Mouse (Mus musculus) heart, embryonic 16.5 days (tissue): ENCODE data around the gene Cdcp2. TPM values are rescaled to one million over a fixed set of nuclear protein-coding genes. Genes with fewer than 3 reads are reported as not detected.

Experiments used
- ATAC-seq: fragments of 200-750 bp; cut with Nextera tagmentation; replicated peaks from 2 replicates; pipeline ENCODE4 v1.8.0; 2017; ENCODE audit warnings: moderate number of reproducible peaks; ENCODE audit not compliant: insufficient read depth, low FRiP score; ENCODE audit errors: extremely low read depth
- H3K27ac ChIP-seq: fragments of 300-500 bp; sonication (generic); 2 replicates; pipeline ENCODE4 v1.5.1; 2014; ENCODE audit warnings: mild to moderate bottlenecking, low read length, control low read depth, moderate library complexity
- H3K27me3 ChIP-seq: fragments of 300-500 bp; sonication (generic); 2 replicates; pipeline ENCODE4 v1.6.1; 2014; ENCODE audit warnings: low read length, mixed read lengths; ENCODE audit not compliant: control insufficient read depth, insufficient read depth
- H3K36me3 ChIP-seq: fragments of 300-500 bp; sonication (generic); 2 replicates; pipeline ENCODE4 v1.6.1; 2014; ENCODE audit not compliant: control insufficient read depth, insufficient read depth
- H3K4me1 ChIP-seq: fragments of 300-500 bp; sonication (generic); 2 replicates; pipeline ENCODE4 v1.6.1; 2014; ENCODE audit warnings: low read length, mixed read lengths; ENCODE audit not compliant: control insufficient read depth, insufficient read depth
- H3K4me2 ChIP-seq: fragments of 300-500 bp; sonication (generic); 2 replicates; pipeline ENCODE4 v1.6.1; 2014; ENCODE audit warnings: low read depth, mild to moderate bottlenecking, control low read depth, low read length
- H3K4me3 ChIP-seq: fragments of 300-500 bp; sonication (generic); 2 replicates; pipeline ENCODE4 v1.5.1; 2014; ENCODE audit warnings: mild to moderate bottlenecking, control low read depth, low read length
- H3K9ac ChIP-seq: fragments of 300-500 bp; sonication (generic); 2 replicates; pipeline ENCODE4 v1.6.1; 2014; ENCODE audit warnings: low read length, control low read depth
- H3K9me3 ChIP-seq: fragments of 300-500 bp; sonication (generic); replicated peaks from 2 replicates; pipeline ENCODE4 v1.6.1; 2016; ENCODE audit warnings: low read length; ENCODE audit not compliant: control insufficient read depth
- WGBS: fragments of 180-500 bp; shearing (Covaris S2); extraction: QIAGEN DNeasy Blood & Tissue Kit; methylation state at CpG from one replicate; pipeline ENCODE4 v1.1.7; 2014; 5-methylcytosine and 5-hydroxymethylcytosine counted together
- polyA plus RNA-seq: library from polyadenylated mRNA; unstranded; fragments of >200 nt; fragmentation: Nextera tagmentation; extraction: Ambion mirVana; gene quantifications from 2 replicates; pipeline ENCODE4 v1.2.1, GENCODE M21; 2015

The Cdcp2 gene
- polyA plus RNA-seq, 1 experiment from 2014 or later, result not detected

DNA sequence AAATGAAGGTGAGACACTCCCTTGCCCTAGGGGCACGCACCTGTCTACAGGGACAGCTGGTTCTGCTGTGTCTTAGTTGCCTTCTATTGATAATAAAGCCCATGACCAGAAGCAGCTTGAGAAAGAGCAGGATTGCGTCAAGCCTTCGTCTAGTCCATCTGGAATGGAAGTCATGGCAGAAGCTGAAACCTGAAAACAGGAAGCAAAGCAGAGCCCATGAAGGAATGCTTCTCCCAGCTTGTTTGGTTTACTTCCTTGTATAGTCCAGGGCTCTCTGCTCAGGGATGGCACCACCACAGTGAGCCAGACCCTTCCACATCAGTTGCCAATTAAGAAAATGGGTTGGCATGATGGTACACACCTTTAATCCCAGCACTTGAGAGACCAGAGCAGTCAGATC, 14.5 kb upstream of the Cdcp2 start:
- ATAC-seq, result no peak
- WGBS, result 86% methylated on average over 3 of the region's 3 CpGs
- Histone ChIP-seq H3K36me3 (no peaks in the 10 kb centered on the region), H3K27ac (no peak overlapping the region), H3K4me1 (no peaks in the 10 kb centered on the region), H3K27me3 (no peaks in the 10 kb centered on the region), H3K9ac (no peak overlapping the region), H3K4me3 (no peak overlapping the region), H3K9me3 (no peaks in the 10 kb centered on the region), H3K4me2 (no peak overlapping the region)

DNA sequence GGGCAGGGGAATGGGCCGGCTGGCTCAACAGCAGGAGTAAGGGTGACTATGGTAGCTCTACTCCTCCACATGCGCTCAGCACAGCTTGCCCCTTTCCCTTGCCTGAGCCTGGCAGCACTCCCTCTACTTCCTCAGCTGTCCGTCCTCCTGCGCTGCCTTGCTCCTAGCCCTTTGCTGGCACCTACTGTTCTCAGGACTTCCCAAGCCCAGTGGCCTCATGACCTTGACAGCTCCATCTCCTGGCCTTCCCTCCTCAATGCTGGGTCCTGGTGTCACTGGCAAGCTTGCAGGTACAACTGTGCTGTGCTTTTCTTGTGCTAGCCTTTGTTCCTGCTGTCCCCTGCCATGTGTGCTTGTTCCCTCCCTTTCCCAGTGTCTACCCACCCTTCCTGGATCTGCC, 13.6 kb upstream of the Cdcp2 start:
- no peak for ATAC-seq
- no peaks in the 10 kb centered on the region for H3K27me3 ChIP-seq
- H3K36me3 ChIP-seq, result no peaks in the 10 kb centered on the region
- H3K4me2 ChIP-seq, result no peak overlapping the region
- H3K4me3 ChIP-seq, result no peak overlapping the region
- whole genome bisulfite sequencing, result 80% methylated on average over 4 of the region's 4 CpGs
- no peaks in the 10 kb centered on the region for H3K9me3 ChIP-seq
- no peaks in the 10 kb centered on the region for H3K4me1 ChIP-seq
- H3K9ac ChIP-seq, result no peak overlapping the region
- H3K27ac ChIP-seq, result no peak overlapping the region

DNA sequence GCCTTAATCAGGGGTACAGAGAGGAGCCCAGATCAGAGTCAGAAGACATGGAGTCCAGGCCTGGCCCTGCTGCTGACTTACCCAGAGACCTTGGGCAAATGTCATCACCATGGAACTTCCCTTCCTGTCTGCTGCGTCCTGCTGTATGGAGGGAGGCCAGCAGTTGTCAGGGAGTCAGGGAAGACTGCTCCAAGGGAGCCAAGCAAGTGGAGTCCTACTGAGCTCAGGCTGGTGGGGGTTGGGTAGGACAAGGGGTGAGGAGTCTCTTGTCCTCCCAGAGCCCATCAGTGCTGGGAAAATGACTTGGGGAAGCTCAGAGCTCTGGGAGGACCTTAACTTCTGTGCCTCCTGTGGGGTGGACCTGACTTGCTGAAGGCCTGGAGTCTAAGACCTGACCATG, 12.3 kb upstream of the Cdcp2 start:
- Histone ChIP-seq H3K27me3 (no peaks in the 10 kb centered on the region), H3K27ac (no peak overlapping the region), H3K36me3 (no peaks in the 10 kb centered on the region), H3K4me2 (no peak overlapping the region), H3K4me3 (no peak overlapping the region), H3K9me3 (no peaks in the 10 kb centered on the region), H3K4me1 (no peaks in the 10 kb centered on the region), H3K9ac (no peak overlapping the region)
- 24% methylated on average over 1 of the region's 1 CpGs for WGBS
- ATAC-seq, result no peak

DNA sequence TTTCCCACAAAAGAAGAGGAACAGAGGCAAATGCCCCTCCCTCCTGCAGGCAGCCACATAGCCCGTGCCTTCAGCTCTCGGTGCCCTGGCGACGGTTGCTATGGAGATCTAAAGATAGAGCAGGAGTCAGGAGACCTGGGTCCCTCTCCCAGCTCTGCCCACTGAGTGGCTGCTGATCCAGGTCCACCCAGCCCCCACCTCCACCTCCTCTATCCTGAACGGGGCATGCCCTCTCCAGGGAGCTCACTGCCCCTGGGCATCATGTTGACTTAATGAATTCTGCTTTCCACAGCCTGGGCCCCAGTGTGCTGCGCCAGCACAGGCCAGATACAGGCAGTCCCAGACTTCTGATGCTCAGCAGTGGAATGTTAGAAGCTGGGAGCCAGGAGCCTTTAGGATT, 11.8 kb upstream of the Cdcp2 start:
- Histone ChIP-seq H3K4me1 (no peaks in the 10 kb centered on the region), H3K4me2 (no peak overlapping the region), H3K27me3 (no peaks in the 10 kb centered on the region), H3K4me3 (no peak overlapping the region), H3K36me3 (no peaks in the 10 kb centered on the region), H3K9ac (no peak overlapping the region), H3K9me3 (no peaks in the 10 kb centered on the region), H3K27ac (no peak overlapping the region)
- 23% methylated on average over 6 of the region's 6 CpGs for WGBS
- peak; percentile 72 for ATAC-seq

DNA sequence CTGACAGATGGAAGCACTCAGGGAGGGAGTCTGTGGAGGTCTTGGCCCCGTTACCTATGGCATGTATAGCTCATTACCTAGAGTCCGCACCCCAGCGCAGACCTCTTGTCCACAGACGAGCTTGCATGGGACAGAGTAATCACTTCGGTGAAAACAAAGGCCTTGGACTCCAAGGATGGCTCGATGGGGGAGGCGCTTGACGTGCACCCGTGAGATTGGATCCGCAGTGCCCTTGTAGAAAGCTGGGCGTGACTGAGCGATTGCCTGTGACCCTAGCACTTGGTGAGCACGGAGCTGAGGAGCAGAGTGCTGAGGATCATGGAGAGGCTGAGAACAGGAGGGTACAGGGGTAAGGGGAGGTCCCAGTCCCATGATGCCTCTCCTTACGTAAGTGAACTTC, 5.0 kb upstream of the Cdcp2 start:
- ATAC-seq, result no peak
- Histone ChIP-seq H3K27me3 (no peaks in the 10 kb centered on the region), H3K9ac (no peak overlapping the region), H3K4me2 (no peak overlapping the region), H3K9me3 (no peaks in the 10 kb centered on the region), H3K36me3 (no peaks in the 10 kb centered on the region), H3K4me3 (no peak overlapping the region), H3K4me1 (no peaks in the 10 kb centered on the region), H3K27ac (no peak overlapping the region)
- 82% methylated on average over 14 of the region's 14 CpGs for WGBS

DNA sequence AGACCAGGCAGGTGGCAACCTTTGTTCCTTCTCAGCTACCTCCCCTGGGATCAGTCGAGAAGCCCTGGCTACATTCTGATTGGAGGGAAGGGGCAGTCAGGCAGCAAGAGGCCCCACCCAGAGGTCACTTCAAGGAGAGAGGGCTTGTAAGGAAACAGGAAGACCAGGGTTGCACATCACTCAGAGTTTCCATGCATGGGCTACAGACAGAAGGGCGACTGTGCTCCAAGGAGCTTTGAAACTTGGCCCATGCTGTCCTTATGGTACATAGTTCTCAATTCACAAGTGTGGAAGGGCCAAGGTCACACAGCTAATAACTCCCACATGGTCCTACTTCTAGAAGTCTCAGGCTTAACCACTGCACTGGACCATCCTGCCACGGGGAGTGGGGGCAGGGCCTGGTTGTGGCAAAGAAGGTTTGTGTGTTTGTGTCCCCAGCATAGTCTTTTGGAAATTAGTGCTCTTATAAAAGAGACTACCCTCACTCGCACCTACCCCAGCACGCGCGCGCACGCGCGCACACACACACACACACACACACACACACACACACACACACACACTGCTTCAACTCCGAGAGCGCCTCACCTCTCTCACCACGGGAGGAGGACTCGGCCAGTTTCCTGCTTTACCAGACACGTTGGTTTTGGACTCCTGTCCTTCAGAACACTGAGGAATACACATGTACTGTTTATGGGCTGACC, 2.1 kb upstream of the Cdcp2 start:
- Histone ChIP-seq H3K9ac (no peak overlapping the region), H3K36me3 (no peaks in the 10 kb centered on the region), H3K4me2 (no peak overlapping the region), H3K9me3 (no peaks in the 10 kb centered on the region), H3K27me3 (no peaks in the 10 kb centered on the region), H3K4me3 (no peak overlapping the region), H3K4me1 (no peaks in the 10 kb centered on the region), H3K27ac (no peak overlapping the region)
- ATAC-seq, result 0 out of 2 replicates have a peak, but pooled peaks have one; percentile 13
- WGBS, result 76% methylated on average over 16 of the region's 16 CpGs

DNA sequence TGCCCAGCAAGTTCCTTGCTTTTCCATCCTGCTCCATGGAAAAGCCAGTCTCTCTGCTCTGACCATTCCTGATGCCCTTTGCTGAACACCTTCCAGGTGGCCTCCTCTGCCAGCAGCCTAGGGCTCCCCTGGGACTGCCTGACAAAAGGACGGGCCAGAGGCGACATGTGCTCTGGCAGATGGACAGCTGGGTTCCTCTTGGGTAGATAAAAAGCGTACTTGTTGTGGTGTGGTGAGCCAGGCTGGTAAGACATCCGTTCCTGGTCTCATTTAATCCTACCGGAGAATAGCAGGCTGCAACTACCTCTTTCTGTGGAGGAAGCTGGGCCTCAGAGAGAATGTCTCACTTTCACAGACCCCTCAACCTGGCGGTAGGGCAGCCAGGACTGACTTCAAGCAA, 648 bp upstream of the Cdcp2 start:
- Histone ChIP-seq H3K36me3 (no peaks in the 10 kb centered on the region), H3K9me3 (no peaks in the 10 kb centered on the region), H3K27ac (no peak overlapping the region), H3K4me2 (no peak overlapping the region), H3K9ac (no peak overlapping the region), H3K4me3 (no peak overlapping the region), H3K27me3 (no peaks in the 10 kb centered on the region), H3K4me1 (no peaks in the 10 kb centered on the region)
- ATAC-seq, result no peak
- WGBS, result 44% methylated on average over 6 of the region's 6 CpGs

DNA sequence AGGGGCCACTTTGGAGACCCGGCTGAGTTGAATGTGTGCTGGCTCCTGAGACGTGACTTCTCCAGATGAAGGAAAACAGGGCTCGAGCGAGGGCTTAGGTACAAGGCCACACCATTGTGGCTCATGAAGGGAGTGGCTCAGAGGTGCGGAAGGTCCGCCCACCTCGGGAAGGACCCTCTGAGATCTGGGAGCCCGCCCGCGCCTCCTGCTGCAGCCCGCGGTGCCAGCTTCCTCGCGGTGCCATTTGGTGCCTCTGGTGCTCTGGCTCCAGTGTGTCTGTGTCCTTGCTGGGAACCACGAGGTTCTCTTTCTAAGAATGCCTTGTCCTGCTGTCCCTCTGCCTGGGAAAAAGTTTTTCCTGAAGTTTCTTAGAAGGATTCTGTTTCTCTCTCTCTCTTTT, 1.2 kb downstream of the Cdcp2 start:
- Histone ChIP-seq H3K4me1 (no peaks in the 10 kb centered on the region), H3K36me3 (no peaks in the 10 kb centered on the region), H3K9me3 (no peaks in the 10 kb centered on the region), H3K9ac (no peak overlapping the region), H3K27me3 (no peaks in the 10 kb centered on the region), H3K27ac (no peak overlapping the region), H3K4me2 (no peak overlapping the region), H3K4me3 (no peak overlapping the region)
- WGBS, result 43% methylated on average over 15 of the region's 15 CpGs
- ATAC-seq, result no peak

DNA sequence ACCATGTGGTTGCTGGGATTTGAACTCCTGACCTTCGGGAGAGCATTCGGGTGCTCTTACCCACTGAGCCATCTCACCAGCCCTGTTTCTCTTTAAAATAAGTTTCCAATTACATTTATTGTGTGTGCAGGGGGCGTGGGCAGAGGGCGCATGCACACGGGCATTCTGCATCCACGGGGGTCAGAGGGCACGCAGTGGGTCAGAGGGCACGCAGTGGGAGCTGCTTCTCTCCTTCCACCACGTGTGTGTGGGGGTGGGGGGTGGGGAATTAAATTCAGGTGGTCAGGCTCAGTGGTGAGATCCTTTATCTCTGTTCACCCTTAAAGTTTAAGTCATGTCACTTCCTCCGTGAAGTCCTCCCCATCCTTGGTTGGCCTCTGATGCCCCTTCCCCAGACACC, 1.7 kb downstream of the Cdcp2 start:
- WGBS, result 78% methylated on average over 10 of the region's 10 CpGs
- ATAC-seq, result no peak
- Histone ChIP-seq H3K4me2 (no peak overlapping the region), H3K4me3 (no peak overlapping the region), H3K4me1 (no peaks in the 10 kb centered on the region), H3K27me3 (no peaks in the 10 kb centered on the region), H3K9me3 (no peaks in the 10 kb centered on the region), H3K27ac (no peak overlapping the region), H3K36me3 (no peaks in the 10 kb centered on the region), H3K9ac (no peak overlapping the region)
